Mouse (Mus musculus) lung, embryonic 14.5 days (tissue): ENCODE results near the gene Rraga. TPM values are rescaled to one million over a fixed set of nuclear protein-coding genes. Genes with fewer than 3 reads are reported as not detected.
"Not testable (repeated sequence)": the region's sequence is repeated elsewhere in the genome, so short reads cannot be mapped to it uniquely, and the experiment has no call there.

Experiments used
- ATAC-seq: fragments of 200-750 bp; cut with Nextera tagmentation; 2 replicates; pipeline ENCODE4 v1.8.0; 2017; ENCODE audit warnings: mild to moderate bottlenecking, moderate TSS enrichment, moderate library complexity; ENCODE audit not compliant: insufficient read depth
- DNase-seq: peaks from one replicate; pipeline ENCODE4 v3.0.0-alpha.2; 2015
- H3K27ac ChIP-seq: fragments of 300-500 bp; sonication (generic); 2 replicates; pipeline ENCODE4 v1.5.1; 2014; ENCODE audit warnings: low read depth, mild to moderate bottlenecking, moderate library complexity
- H3K27me3 ChIP-seq: fragments of 300-500 bp; sonication (generic); 2 replicates; pipeline ENCODE4 v1.6.1; 2014; ENCODE audit warnings: low read length, control low read depth; ENCODE audit not compliant: insufficient read depth
- H3K36me3 ChIP-seq: fragments of 300-500 bp; sonication (generic); 2 replicates; pipeline ENCODE4 v1.6.1; 2014; ENCODE audit warnings: control low read depth; ENCODE audit not compliant: insufficient read depth
- H3K4me1 ChIP-seq: fragments of 300-500 bp; sonication (generic); 2 replicates; pipeline ENCODE4 v1.6.1; 2014; ENCODE audit warnings: antibody characterized with exemption, control low read depth; ENCODE audit not compliant: insufficient read depth
- H3K4me2 ChIP-seq: fragments of 300-500 bp; sonication (generic); 2 replicates; pipeline ENCODE4 v1.6.1; 2014; ENCODE audit warnings: mild to moderate bottlenecking
- H3K4me3 ChIP-seq: fragments of 300-500 bp; sonication (generic); 2 replicates; pipeline ENCODE4 v1.5.1; 2014; ENCODE audit warnings: low read depth, low read length
- H3K9ac ChIP-seq: fragments of 300-500 bp; sonication (generic); 2 replicates; pipeline ENCODE4 v1.6.1; 2014
- H3K9me3 ChIP-seq: fragments of 300-500 bp; sonication (generic); 2 replicates; pipeline ENCODE4 v1.6.1; 2016; ENCODE audit warnings: low read depth, low read length, control low read depth
- CTCF ChIP-seq: IDR thresholded peaks from 2 replicates; pipeline ENCODE4 v1.5.1; 2016; ENCODE audit warnings: antibody characterized with exemption, low read depth
- WGBS: fragments of 180-500 bp; shearing (Covaris S2); extraction: QIAGEN DNeasy Blood & Tissue Kit; methylation state at CpG from one replicate; pipeline ENCODE4 v1.1.7; 2014; 5-methylcytosine and 5-hydroxymethylcytosine counted together
- polyA plus RNA-seq: library from polyadenylated mRNA; unstranded; fragments of >200 nt; fragmentation: Nextera tagmentation; extraction: Ambion mirVana; gene quantifications from 2 replicates; pipeline ENCODE4 v1.2.1, GENCODE M21; 2014

Rraga gene
- polyA plus RNA-seq, 1 experiment from 2014 or later: 90.5 TPM

- no peak overlapping the region for H3K9ac ChIP-seq
- no peaks in the 10 kb centered on the region for H3K4me1 ChIP-seq
- no peak for TF ChIP-seq CTCF
- no peak overlapping the region for H3K4me2 ChIP-seq
- H3K27me3 ChIP-seq: no peaks in the 10 kb centered on the region
- peak; percentile 38 for DNase-seq
- ATAC-seq: no peak
- H3K27ac ChIP-seq: no peak overlapping the region
- 66% methylated on average over 5 of the region's 5 CpGs for WGBS
- no peak overlapping the region for H3K4me3 ChIP-seq
- no peaks in the 10 kb centered on the region for H3K36me3 ChIP-seq
- no peaks in the 10 kb centered on the region for H3K9me3 ChIP-seq
Observed at GRCm38 (mm10) chr4:86625463-86625862, 50.0 kb downstream of the Rraga start.

- not testable (repeated sequence) for H3K36me3 ChIP-seq, H3K9ac ChIP-seq, H3K27ac ChIP-seq, H3K4me2 ChIP-seq, H3K9me3 ChIP-seq, DNase-seq, H3K4me1 ChIP-seq, H3K27me3 ChIP-seq, H3K4me3 ChIP-seq, ATAC-seq
- whole genome bisulfite sequencing: 92% methylated on average over 7 of the region's 7 CpGs
Observed at GRCm38 (mm10) chr4:86626496-86626895, 51.0 kb downstream of the Rraga start.

Other genes starting within 250 kb of the Rraga start
- not detected in 2 replicates for gene Saxo1, start 17.3 kb upstream of the Rraga start, polyA plus RNA-seq
- 27.7 and 28.9 TPM in 2 replicates for gene Haus6, start 36.4 kb downstream of the Rraga start, polyA plus RNA-seq
- gene Plin2, start 94.4 kb downstream of the Rraga start, polyA plus RNA-seq: 102 and 104 TPM in 2 replicates
- gene Dennd4c, start 172.9 kb downstream of the Rraga start, polyA plus RNA-seq: 11.3 and 13.6 TPM in 2 replicates